Mouse (Mus musculus) stomach, embryonic 14.5 days (tissue): Measurements from ENCODE around the gene Olfr523. TPM values are rescaled to one million over a fixed set of nuclear protein-coding genes. Genes with fewer than 3 reads are reported as not detected.

Experiments
- ATAC-seq: fragments of 200-750 bp; cut with Nextera tagmentation; 2 replicates; pipeline ENCODE4 v1.8.0; 2017; ENCODE audit warnings: low read depth, moderate TSS enrichment; ENCODE audit not compliant: insufficient number of reproducible peaks, insufficient read depth, low FRiP score
- H3K27ac ChIP-seq: fragments of 300-500 bp; sonication (generic); 2 replicates; pipeline ENCODE4 v1.5.1; 2014; ENCODE audit warnings: mild to moderate bottlenecking, low read length, moderate library complexity, mixed read lengths
- H3K27me3 ChIP-seq: fragments of 300-500 bp; sonication (generic); 2 replicates; pipeline ENCODE4 v1.6.1; 2014; ENCODE audit warnings: low read length, control low read depth, mixed read lengths; ENCODE audit not compliant: control insufficient read depth, insufficient read depth
- H3K36me3 ChIP-seq: fragments of 300-500 bp; sonication (generic); 2 replicates; pipeline ENCODE4 v1.6.1; 2014; ENCODE audit warnings: mild to moderate bottlenecking, control low read depth, low read length, moderate library complexity, mixed read lengths; ENCODE audit not compliant: control insufficient read depth, insufficient read depth
- H3K4me1 ChIP-seq: fragments of 300-500 bp; sonication (generic); 2 replicates; pipeline ENCODE4 v1.6.1; 2014; ENCODE audit warnings: low read length, control low read depth, mixed read lengths; ENCODE audit not compliant: control insufficient read depth, insufficient read depth
- H3K4me2 ChIP-seq: fragments of 300-500 bp; sonication (generic); replicated peaks from 2 replicates; pipeline ENCODE4 v1.6.1; 2014; ENCODE audit warnings: low read depth, low read length, control low read depth
- H3K4me3 ChIP-seq: fragments of 300-500 bp; sonication (generic); 2 replicates; pipeline ENCODE4 v1.5.1; 2014; ENCODE audit warnings: low read depth, low read length, control low read depth
- H3K9ac ChIP-seq: fragments of 300-500 bp; sonication (generic); replicated peaks from 2 replicates; pipeline ENCODE4 v1.6.1; 2014; ENCODE audit warnings: low read depth, mild to moderate bottlenecking, control low read depth, low read length, moderate library complexity, mixed read lengths
- H3K9me3 ChIP-seq: fragments of 300-500 bp; sonication (generic); 2 replicates; pipeline ENCODE4 v1.6.1; 2016; ENCODE audit warnings: low read depth, low read length, control low read depth; ENCODE audit not compliant: control insufficient read depth
- WGBS: fragments of 180-500 bp; shearing (Covaris S2); extraction: QIAGEN DNeasy Blood & Tissue Kit; methylation state at CpG from one replicate; pipeline ENCODE4 v1.1.7; 2014; 5-methylcytosine and 5-hydroxymethylcytosine counted together
- polyA plus RNA-seq: library from polyadenylated mRNA; unstranded; fragments of >200 nt; fragmentation: Nextera tagmentation; extraction: Ambion mirVana; gene quantifications from 2 replicates; pipeline ENCODE4 v1.2.1, GENCODE M21; 2014

Gene Olfr523
- polyA plus RNA-seq, 1 experiment from 2014 or later, result not detected

GRCm38 (mm10) chr7:140201090-140201489 is 28.1 kb downstream of the Olfr523 start:
- Histone ChIP-seq H3K27me3 (no peaks in the 10 kb centered on the region), H3K9ac (no peak overlapping the region), H3K4me3 (no peak overlapping the region), H3K4me2 (no peak overlapping the region), H3K27ac (no peak overlapping the region), H3K9me3 (no peaks in the 10 kb centered on the region), H3K4me1 (no peaks in the 10 kb centered on the region), H3K36me3 (no peaks in the 10 kb centered on the region)
- 91% methylated on average over 4 of the region's 4 CpGs for WGBS
- ATAC-seq, result no peak

DNA sequence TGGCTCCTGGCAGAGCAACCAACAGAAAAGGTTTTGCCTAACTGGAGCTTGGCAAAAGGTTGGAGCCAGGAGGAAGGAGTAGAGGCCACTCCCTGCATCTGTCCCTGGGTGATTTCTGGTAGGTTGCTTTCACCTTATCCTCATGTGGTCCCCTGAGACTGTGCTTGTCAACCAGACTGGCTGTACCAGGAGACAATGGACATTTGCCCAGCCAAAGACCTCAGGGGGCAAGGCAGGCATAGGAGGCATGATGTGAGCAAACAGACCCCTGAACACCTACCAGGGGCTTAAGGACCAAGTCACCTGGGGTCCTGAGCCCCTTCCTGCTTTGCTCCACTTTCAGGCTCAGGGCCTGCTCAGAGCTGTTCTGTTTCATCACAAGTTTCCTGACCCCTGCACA is 32.8 kb downstream of the Olfr523 start, which contains the start of gene Olfr524:
Gene Olfr524, minus strand, starts transcription at position 101 of the 400 bp plus-strand sequence.
- H3K4me2 ChIP-seq, result no peak within 1 kb of the TSS
- no peak within 1 kb of the TSS for H3K4me3 ChIP-seq
- no peak for ATAC-seq
- no peaks in the 10 kb centered on the region for H3K4me1 ChIP-seq
- H3K27ac ChIP-seq, result no peak within 1 kb of the TSS
- no peaks in the 10 kb centered on the region for H3K27me3 ChIP-seq
- H3K9ac ChIP-seq, result no peak within 1 kb of the TSS
- no peaks in the 10 kb centered on the region for H3K9me3 ChIP-seq
- no peaks in the 10 kb centered on the region for H3K36me3 ChIP-seq

GRCm38 (mm10) chr7:140206904-140207303 is 33.9 kb downstream of the Olfr523 start:
- Histone ChIP-seq H3K27me3 (no peaks in the 10 kb centered on the region), H3K9ac (no peak overlapping the region), H3K27ac (no peak overlapping the region), H3K4me2 (no peak overlapping the region), H3K4me3 (no peak overlapping the region), H3K36me3 (no peaks in the 10 kb centered on the region), H3K4me1 (no peaks in the 10 kb centered on the region), H3K9me3 (no peaks in the 10 kb centered on the region)
- 72% methylated on average over 3 of the region's 3 CpGs for WGBS
- no peak for ATAC-seq

DNA sequence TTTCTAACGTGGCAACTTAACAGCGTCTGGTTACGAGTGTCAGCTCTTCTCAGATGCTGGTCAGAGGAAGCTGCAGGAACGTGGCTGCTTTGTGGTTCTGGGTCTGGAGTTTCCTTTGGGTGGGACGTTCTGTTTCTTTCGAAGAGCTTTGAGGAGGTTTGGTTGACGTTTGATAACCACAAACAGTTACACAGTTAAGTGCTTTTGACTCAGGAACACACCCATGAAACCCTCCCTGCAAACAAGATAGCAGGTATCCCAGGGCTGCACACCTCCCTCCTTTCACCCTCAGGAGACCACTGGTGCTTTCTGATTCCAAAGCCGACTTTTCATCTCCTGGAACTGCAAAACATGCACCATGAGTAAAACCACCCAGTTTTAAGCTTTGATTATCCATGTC is 35.1 kb downstream of the Olfr523 start:
- Histone ChIP-seq H3K4me2 (no peak overlapping the region), H3K27me3 (no peaks in the 10 kb centered on the region), H3K4me1 (no peaks in the 10 kb centered on the region), H3K4me3 (no peak overlapping the region), H3K9ac (no peak overlapping the region), H3K9me3 (no peaks in the 10 kb centered on the region), H3K36me3 (no peaks in the 10 kb centered on the region), H3K27ac (no peak overlapping the region)
- 65% methylated on average over 8 of the region's 8 CpGs for WGBS
- ATAC-seq, result no peak

DNA sequence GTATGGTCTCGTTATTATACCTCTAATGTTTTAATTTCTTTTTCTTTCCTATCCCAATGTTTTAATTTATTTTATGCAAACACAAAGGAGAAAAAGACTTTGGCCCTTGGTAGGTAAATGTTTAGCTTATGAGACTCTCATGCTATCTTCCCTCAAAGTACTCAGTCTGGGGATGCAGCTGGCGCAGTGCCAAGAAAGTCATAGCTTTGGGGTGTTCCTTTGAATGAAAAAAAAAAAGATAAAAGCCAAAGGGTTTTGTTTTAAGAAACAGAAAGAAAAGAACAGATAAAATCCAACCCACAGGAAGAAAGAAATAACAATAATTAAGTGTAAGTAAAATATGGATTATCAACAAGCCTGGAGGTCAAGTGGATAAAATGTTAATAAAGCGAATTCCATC is 35.7 kb downstream of the Olfr523 start:
- Histone ChIP-seq H3K4me3 (no peak overlapping the region), H3K4me2 (no peak overlapping the region), H3K4me1 (no peaks in the 10 kb centered on the region), H3K9ac (no peak overlapping the region), H3K27ac (no peak overlapping the region), H3K36me3 (no peaks in the 10 kb centered on the region), H3K9me3 (no peaks in the 10 kb centered on the region), H3K27me3 (no peaks in the 10 kb centered on the region)
- WGBS, result 70% methylated on average over 3 of the region's 3 CpGs
- no peak for ATAC-seq

- H3K27ac ChIP-seq, result no peak overlapping the region
- H3K4me1 ChIP-seq, result no peaks in the 10 kb centered on the region
- no peak overlapping the region for H3K4me3 ChIP-seq
- no peaks in the 10 kb centered on the region for H3K27me3 ChIP-seq
- no peak overlapping the region for H3K4me2 ChIP-seq
- 81% methylated on average over 5 of the region's 5 CpGs for WGBS
- no peaks in the 10 kb centered on the region for H3K36me3 ChIP-seq
- no peak overlapping the region for H3K9ac ChIP-seq
- no peak for ATAC-seq
- H3K9me3 ChIP-seq, result no peaks in the 10 kb centered on the region
Observed at GRCm38 (mm10) chr7:140213841-140214240, 40.8 kb downstream of the Olfr523 start.

- 91% methylated on average over 2 of the region's 2 CpGs for WGBS
- Histone ChIP-seq H3K9ac (no peak within 1 kb of the TSS), H3K4me3 (no peak within 1 kb of the TSS), H3K4me1 (no peaks in the 10 kb centered on the region), H3K27ac (no peak within 1 kb of the TSS), H3K4me2 (no peak within 1 kb of the TSS), H3K36me3 (no peaks in the 10 kb centered on the region), H3K27me3 (no peaks in the 10 kb centered on the region), H3K9me3 (no peaks in the 10 kb centered on the region)
- ATAC-seq, result no peak
Observed at GRCm38 (mm10) chr7:140217967-140218366, 45.0 kb downstream of the Olfr523 start, which contains the start of gene Cd163l1. Gene Cd163l1 (plus strand): TSS chr7:140218267.

DNA sequence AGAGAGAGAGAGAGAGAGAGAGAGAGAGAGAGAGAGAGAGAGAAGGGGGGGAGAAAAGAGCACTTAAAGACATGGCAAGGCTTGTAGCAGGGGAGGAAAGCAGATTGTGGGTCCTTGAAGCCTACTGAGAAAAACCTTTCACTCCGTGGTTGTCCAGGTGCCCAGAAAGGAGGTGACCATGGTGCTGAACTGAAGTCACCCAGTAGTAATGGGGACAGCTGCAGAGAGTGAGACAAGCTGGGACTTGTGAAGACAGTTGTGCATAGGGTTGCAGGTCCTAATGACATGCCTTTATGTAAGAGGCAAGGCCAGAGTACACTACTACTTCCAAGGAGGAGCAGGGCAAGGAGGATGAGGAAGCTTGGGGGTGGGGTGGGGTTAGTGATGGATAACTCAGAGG is 46.3 kb downstream of the Olfr523 start:
- Histone ChIP-seq H3K4me3 (no peak overlapping the region), H3K36me3 (no peaks in the 10 kb centered on the region), H3K27ac (no peak overlapping the region), H3K27me3 (no peaks in the 10 kb centered on the region), H3K4me2 (no peak overlapping the region), H3K4me1 (no peaks in the 10 kb centered on the region), H3K9ac (no peak overlapping the region), H3K9me3 (no peaks in the 10 kb centered on the region)
- 0% methylated on average over 1 of the region's 1 CpGs for WGBS
- ATAC-seq, result no peak

- no peak overlapping the region for H3K27ac ChIP-seq
- H3K4me3 ChIP-seq, result no peak overlapping the region
- no peak overlapping the region for H3K4me2 ChIP-seq
- no peaks in the 10 kb centered on the region for H3K36me3 ChIP-seq
- H3K27me3 ChIP-seq, result no peaks in the 10 kb centered on the region
- H3K4me1 ChIP-seq, result no peaks in the 10 kb centered on the region
- H3K9me3 ChIP-seq, result no peaks in the 10 kb centered on the region
- no peak overlapping the region for H3K9ac ChIP-seq
- 81% methylated on average over 4 of the region's 4 CpGs for WGBS
- ATAC-seq, result no peak
Observed at GRCm38 (mm10) chr7:140220375-140220774, 47.4 kb downstream of the Olfr523 start.
